Mouse (Mus musculus): Measurements from ENCODE around the gene Tpd52l1. TPM values are rescaled to one million over a fixed set of nuclear protein-coding genes. Genes with fewer than 3 reads are reported as not detected.
A peak's percentile ranks its signal among the peaks of the same experiment; 100 is the strongest.

Tpd52l1 gene
- polyA plus RNA-seq, 1 experiment from 2014 or later = 14.8 TPM

DNA sequence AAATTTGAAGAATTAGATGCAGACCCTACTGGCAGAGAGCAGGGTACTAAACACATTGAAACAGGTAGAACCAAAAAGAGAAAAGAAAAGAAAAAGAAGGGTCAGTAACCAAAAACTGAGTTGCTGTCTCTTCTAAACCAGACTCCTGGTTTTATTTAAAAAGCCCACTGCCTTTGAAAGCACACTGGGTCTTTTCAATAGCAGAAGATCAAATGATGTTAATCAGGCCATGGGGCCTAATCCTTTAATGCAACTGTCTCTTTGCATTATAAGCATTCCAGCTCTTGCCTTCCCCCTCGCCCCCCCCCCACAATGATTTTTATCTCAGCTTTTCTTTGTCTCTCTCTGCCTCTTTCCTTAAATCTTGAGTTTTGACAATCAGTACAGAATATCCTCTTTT lies 149.3 kb downstream of the Tpd52l1 start:
- Histone ChIP-seq H3K4me2 (ENCODE audit: low read depth, low read length) (no peak overlapping the region), H3K36me3 (ENCODE audit: control insufficient read depth, insufficient read depth) (no peaks in the 10 kb centered on the region), H3K27me3 (ENCODE audit: control insufficient read depth, insufficient read depth, low read length) (no peaks in the 10 kb centered on the region), H3K9ac (ENCODE audit: low read length) (no peak overlapping the region), H3K27ac (ENCODE audit: low read length) (no peak overlapping the region), H3K4me1 (ENCODE audit: control insufficient read depth, insufficient read depth, low read length) (peaks cover 5% of the 10 kb centered on the region; the same call in 1 of the 2 replicates), H3K9me3 (replicated peaks; ENCODE audit: control insufficient read depth, low read length) (no peaks in the 10 kb centered on the region), H3K4me3 (ENCODE audit: low read length) (no peak overlapping the region)
- WGBS = 72% methylated on average over 1 of the region's 1 CpGs
- no peak for ATAC-seq (replicated peaks; ENCODE audit: extremely low read depth, insufficient read depth, low FRiP score)

DNA sequence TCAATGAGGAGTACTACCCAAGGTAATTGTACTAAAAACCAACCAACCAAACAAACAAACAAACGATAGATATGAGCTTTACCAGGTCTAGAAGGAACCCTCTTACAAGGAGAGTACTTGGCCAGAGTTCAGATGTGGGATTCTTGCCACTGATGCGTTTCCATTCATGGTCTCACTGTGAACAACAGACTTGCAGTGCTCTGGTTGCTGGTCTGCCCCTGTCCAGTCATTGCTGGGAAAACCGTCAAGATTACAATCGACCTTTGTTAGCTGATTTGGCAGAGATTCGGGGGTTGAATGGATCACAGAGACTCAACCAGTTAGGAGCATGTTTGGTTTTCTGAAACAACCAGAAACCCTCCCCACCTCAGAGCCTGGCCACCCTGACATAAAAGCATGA lies 150.1 kb downstream of the Tpd52l1 start:
- Histone ChIP-seq H3K27me3 (ENCODE audit: control insufficient read depth, insufficient read depth, low read length) (no peaks in the 10 kb centered on the region), H3K9ac (ENCODE audit: low read length) (no peak overlapping the region), H3K4me3 (ENCODE audit: low read length) (no peak overlapping the region), H3K4me1 (ENCODE audit: control insufficient read depth, insufficient read depth, low read length) (peaks cover 5% of the 10 kb centered on the region; the same call in 1 of the 2 replicates), H3K27ac (ENCODE audit: low read length) (peak overlapping the region; percentile 22), H3K9me3 (replicated peaks; ENCODE audit: control insufficient read depth, low read length) (no peaks in the 10 kb centered on the region), H3K36me3 (ENCODE audit: control insufficient read depth, insufficient read depth) (no peaks in the 10 kb centered on the region), H3K4me2 (ENCODE audit: low read depth, low read length) (no peak overlapping the region)
- ATAC-seq (replicated peaks; ENCODE audit: extremely low read depth, insufficient read depth, low FRiP score) = no peak
- WGBS = 46% methylated on average over 5 of the region's 5 CpGs

DNA sequence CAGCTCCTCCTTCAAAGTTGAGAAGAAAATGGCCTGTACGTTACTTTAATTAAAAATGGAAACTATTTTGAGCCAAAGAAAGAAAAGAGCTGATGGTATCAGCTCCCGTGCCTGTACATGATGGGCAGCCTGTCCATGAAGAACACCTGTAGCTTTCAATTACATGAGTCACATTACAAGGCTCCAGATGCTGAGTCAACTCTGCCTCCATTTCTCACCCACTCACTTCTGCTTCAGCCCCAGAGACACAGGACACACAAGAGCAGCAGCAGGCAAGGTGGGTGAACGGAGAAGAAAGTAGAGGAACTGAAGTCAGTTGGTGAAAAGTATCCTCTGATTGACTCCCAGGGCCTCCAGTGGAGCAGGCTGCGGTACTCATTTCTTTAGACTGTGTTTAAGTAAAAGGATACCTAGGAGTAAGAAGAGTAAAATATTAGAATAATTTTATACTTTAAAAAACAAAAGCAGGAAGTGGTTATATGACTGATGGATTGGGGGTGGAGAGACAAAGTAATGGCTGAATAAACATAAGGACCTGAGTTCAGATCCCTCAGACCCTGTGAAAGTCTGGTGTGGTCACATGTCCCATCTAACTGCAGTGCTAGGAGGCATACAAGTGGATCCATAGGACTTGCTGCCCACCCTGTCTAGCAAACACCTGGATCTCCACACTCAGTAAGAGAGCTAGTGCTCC lies 156.9 kb downstream of the Tpd52l1 start:
- H3K4me1 ChIP-seq (ENCODE audit: control insufficient read depth, insufficient read depth, low read length) = no peaks in the 10 kb centered on the region
- H3K4me2 ChIP-seq (ENCODE audit: low read depth, low read length) = no peak overlapping the region
- no peak overlapping the region for H3K27ac ChIP-seq (ENCODE audit: low read length)
- no peaks in the 10 kb centered on the region for H3K27me3 ChIP-seq (ENCODE audit: control insufficient read depth, insufficient read depth, low read length)
- no peak overlapping the region for H3K9ac ChIP-seq (ENCODE audit: low read length)
- no peak for ATAC-seq (replicated peaks; ENCODE audit: extremely low read depth, insufficient read depth, low FRiP score)
- H3K9me3 ChIP-seq (replicated peaks; ENCODE audit: control insufficient read depth, low read length) = no peaks in the 10 kb centered on the region
- H3K36me3 ChIP-seq (ENCODE audit: control insufficient read depth, insufficient read depth) = no peaks in the 10 kb centered on the region
- H3K4me3 ChIP-seq (ENCODE audit: low read length) = no peak overlapping the region
- 89% methylated on average over 4 of the region's 4 CpGs for WGBS

DNA sequence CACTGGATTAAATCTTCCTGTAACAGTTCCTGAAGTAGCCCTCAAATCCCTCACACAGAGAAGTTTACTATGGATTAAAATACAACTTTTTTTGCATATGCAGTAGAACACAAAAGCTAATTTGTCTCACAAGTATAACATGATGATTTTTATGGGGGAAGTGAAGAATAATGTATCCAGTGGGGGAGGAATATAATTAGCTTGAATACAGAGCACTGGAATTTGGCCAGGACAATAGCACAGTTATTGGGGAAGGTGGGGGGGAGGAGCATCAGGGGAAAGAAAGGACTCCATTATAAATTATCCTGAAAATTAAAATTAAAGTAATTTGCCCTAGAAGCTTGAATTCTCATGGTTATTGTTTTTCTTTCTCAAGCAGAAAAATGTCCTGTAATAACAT lies 158.0 kb downstream of the Tpd52l1 start:
- H3K27me3 ChIP-seq (ENCODE audit: control insufficient read depth, insufficient read depth, low read length) = no peaks in the 10 kb centered on the region
- no peak overlapping the region for H3K4me2 ChIP-seq (ENCODE audit: low read depth, low read length)
- no peak overlapping the region for H3K4me3 ChIP-seq (ENCODE audit: low read length)
- no peak overlapping the region for H3K27ac ChIP-seq (ENCODE audit: low read length)
- no peaks in the 10 kb centered on the region for H3K4me1 ChIP-seq (ENCODE audit: control insufficient read depth, insufficient read depth, low read length)
- H3K9me3 ChIP-seq (replicated peaks; ENCODE audit: control insufficient read depth, low read length) = no peaks in the 10 kb centered on the region
- no peaks in the 10 kb centered on the region for H3K36me3 ChIP-seq (ENCODE audit: control insufficient read depth, insufficient read depth)
- no peak for ATAC-seq (replicated peaks; ENCODE audit: extremely low read depth, insufficient read depth, low FRiP score)
- no peak overlapping the region for H3K9ac ChIP-seq (ENCODE audit: low read length)

Other genes with a start within 250 kb of the Tpd52l1 start
- gene Hddc2, start 132.6 kb downstream of the Tpd52l1 start, polyA plus RNA-seq (2015; fragmentation: Nextera tagmentation; extraction: Ambion mirVana) = 39.2 and 45.3 TPM in 2 replicates
- gene Rnf217, start 163.2 kb upstream of the Tpd52l1 start, polyA plus RNA-seq (2015; fragmentation: Nextera tagmentation; extraction: Ambion mirVana) = 0.66 and 0.68 TPM in 2 replicates

Data from heart, embryonic 16.5 days (tissue).